In the genomic region with DNA sequence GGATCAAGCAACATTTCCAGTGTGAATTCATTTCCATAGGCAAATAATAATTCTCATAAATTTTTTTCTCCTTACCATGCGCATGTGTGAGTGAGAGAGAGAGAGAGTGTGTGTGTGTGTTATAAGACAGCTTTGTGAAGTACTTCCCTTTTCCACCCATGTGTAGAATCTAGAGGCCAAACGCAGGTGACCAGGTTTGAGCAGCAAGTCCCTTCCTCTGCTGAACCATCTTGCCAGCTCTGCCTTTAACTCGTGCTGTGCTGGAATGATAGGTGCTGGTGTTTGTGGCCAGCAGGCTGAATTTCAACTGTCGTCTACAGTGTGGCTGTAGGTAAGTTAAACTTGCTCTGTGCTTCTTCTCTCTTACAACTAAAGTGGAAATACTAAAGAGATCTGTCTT, we compare ENCODE assay signal across 25 mouse cellular contexts.
DNase-seq lines count a peak whose midpoint lies in the region; ATAC-seq and TF ChIP-seq lines count a peak whose summit lies in the region.
"Had no signal": no experiment of that assay in that cellular context is flagged by ENCODE, and none has a peak within 500 bp of the region (broad histone marks: within the 10 kb centered on the region; RNA-seq: fewer than 3 reads in every experiment).

No protein-coding gene starts in this region.

- peak; percentile 77; the same call in 1 of the 2 replicates for ATAC-seq in neutrophil, adult 5-6 weeks (ENCODE audit: extremely low read depth, insufficient number of reproducible peaks, low FRiP score, poor library complexity, severe bottlenecking)
- ATAC-seq in hindbrain, postnatal 0 days: no peak
- ATAC-seq: forebrain, embryonic 13.5 days; forebrain, embryonic 16.5 days; hindbrain, embryonic 16.5 days; inflammation-experienced regulatory T-cells, adult 6 months; Patski had no signal

- no peaks in the 10 kb centered on the region for H3K36me3 ChIP-seq in heart, embryonic 10.5 days
- H3K36me3 ChIP-seq in CH12.LX (replicated peaks in 1 of 2; ENCODE audit: control insufficient read depth in 1 of 2, insufficient read depth in 1 of 2, low read length in 1 of 2): no peaks in the 10 kb centered on the region
- no peaks in the 10 kb centered on the region for H3K36me3 ChIP-seq in hindbrain, postnatal 0 days (ENCODE audit: insufficient read depth, low read length)
- H3K36me3 ChIP-seq: forebrain, embryonic 10.5 days; G1E; heart, embryonic 13.5 days; hindbrain, embryonic 10.5 days; hindbrain, embryonic 13.5 days had no signal

- no peak overlapping the region for H3K4me3 ChIP-seq in heart, embryonic 10.5 days
- H3K4me3 ChIP-seq in CH12.LX (replicated peaks in 1 of 3; ENCODE audit: low read depth in 2 of 3, low read length in 2 of 3, poor library complexity in 1 of 3): no peak overlapping the region
- no peak overlapping the region for H3K4me3 ChIP-seq in hindbrain, postnatal 0 days (ENCODE audit: low read length)
- H3K4me3 ChIP-seq: forebrain, embryonic 10.5 days; forebrain, embryonic 13.5 days; heart, embryonic 13.5 days; hindbrain, embryonic 10.5 days; hindbrain, embryonic 13.5 days had no signal

- dilution Hi-C loops in CH12.LX (cut with MboI; ENCODE audit: extremely low pct_ligation_motif_present, extremely low pct_unique_long_range_greater_than_20kb, low sequenced_read_pairs): no loop called here

- H3K4me2 ChIP-seq in CH12.LX (ENCODE audit: insufficient read depth, low read depth, poor library complexity, severe bottlenecking): no peak overlapping the region
- H3K4me2 ChIP-seq in hindbrain, postnatal 0 days (ENCODE audit: low read depth, low read length): no peak overlapping the region
- H3K4me2 ChIP-seq: forebrain, embryonic 13.5 days; heart, embryonic 13.5 days; hindbrain, embryonic 13.5 days had no signal

- TF ChIP-seq EP300 in CH12.LX (IDR thresholded peaks at IDR 0.05; ENCODE audit: low read length): no peak

- H3K9me3 ChIP-seq in heart, embryonic 10.5 days: no peaks in the 10 kb centered on the region
- H3K9me3 ChIP-seq in CH12.LX (replicated peaks; ENCODE audit: low read length): no peaks in the 10 kb centered on the region
- no peaks in the 10 kb centered on the region for H3K9me3 ChIP-seq in hindbrain, postnatal 0 days (ENCODE audit: low read length)
- H3K9me3 ChIP-seq: forebrain, embryonic 10.5 days; forebrain, embryonic 13.5 days; heart, embryonic 13.5 days; hindbrain, embryonic 10.5 days; hindbrain, embryonic 13.5 days had no signal

- no peak for TF ChIP-seq POLR2A in CH12.LX (IDR thresholded peaks at IDR 0.05; ENCODE audit: low read depth, low read length)

- in situ Hi-C loops in CH12.LX (cut with MboI; ENCODE audit: low pct_ligation_motif_present, low pct_unique_long_range_greater_than_20kb, low sequenced_read_pairs): no loop called here

- no peaks in the 10 kb centered on the region for H3K27me3 ChIP-seq in heart, embryonic 10.5 days (ENCODE audit: insufficient read depth, poor library complexity, severe bottlenecking)
- H3K27me3 ChIP-seq in CH12.LX (replicated peaks): no peaks in the 10 kb centered on the region
- H3K27me3 ChIP-seq in hindbrain, postnatal 0 days (ENCODE audit: insufficient read depth, low read length): 0 out of 2 replicates have a peak, but pooled peaks cover 5% of the 10 kb centered on the region
- H3K27me3 ChIP-seq: forebrain, embryonic 13.5 days; heart, embryonic 13.5 days had no signal

- TF ChIP-seq RAD21 in CH12.LX (IDR thresholded peaks at IDR 0.05; ENCODE audit: low read depth, low read length): no peak

- no peak for TF ChIP-seq CTCF in CH12.LX (conservative IDR thresholded peaks at IDR 0.05 in 1 of 2, IDR thresholded peaks at IDR 0.05 in 1 of 2; ENCODE audit: low read depth in 2 of 2, low read length in 2 of 2)
- no peak for TF ChIP-seq CTCF in hindbrain, postnatal 0 days (IDR thresholded peaks at IDR 0.05; ENCODE audit: low read depth)

- H3K9ac ChIP-seq in CH12.LX (ENCODE audit: insufficient read depth, low read depth): no peak overlapping the region
- H3K9ac ChIP-seq in hindbrain, postnatal 0 days (replicated peaks; ENCODE audit: low read length): no peak overlapping the region
- H3K9ac ChIP-seq: forebrain, embryonic 13.5 days; heart, embryonic 13.5 days; hindbrain, embryonic 13.5 days had no signal

- no peaks in the 10 kb centered on the region for H3K79me2 ChIP-seq in CH12.LX (replicated peaks; ENCODE audit: control insufficient read depth, extremely low read depth, insufficient read depth, poor library complexity, severe bottlenecking)

- H3K27ac ChIP-seq in heart, embryonic 10.5 days: no peak overlapping the region
- no peak overlapping the region for H3K27ac ChIP-seq in CH12.LX (ENCODE audit: insufficient read depth, low read depth)
- H3K27ac ChIP-seq in hindbrain, postnatal 0 days: no peak overlapping the region
- H3K27ac ChIP-seq: forebrain, embryonic 10.5 days; heart, embryonic 13.5 days; hindbrain, embryonic 10.5 days; hindbrain, embryonic 13.5 days had no signal

- intact Hi-C loops in heart, postnatal 25 days (cut with DNase I): no loop called here

- DNase-seq in heart, embryonic 10.5 days (ENCODE audit: low spot score): peak; percentile 51
- no peak for DNase-seq in heart, postnatal 25 days (ENCODE audit: low spot score)
- DNase-seq in A20 (ENCODE audit: low read depth, low spot score) (peak; percentile 78), CH12.LX (ENCODE audit: extremely low read depth) (peak; percentile 44)
- no peak for DNase-seq in hindbrain, postnatal 0 days (ENCODE audit: low spot score)
- no peak for DNase-seq in thymus, postnatal 14 days
- DNase-seq: adrenal gland, postnatal 14 days; cerebellum, adult 11 months; cerebellum, adult 8-10 months; cerebellum, postnatal 10 days; cerebellum, postnatal 36 days; gastrocnemius, postnatal 10 days; gastrocnemius, postnatal 36 days; heart, postnatal 14 days had no signal

- 71% methylated on average over 4 of the region's 4 CpGs for WGBS in heart, embryonic 10.5 days
- WGBS in hindbrain, postnatal 0 days: 74% methylated on average over 4 of the region's 4 CpGs

- H3K4me1 ChIP-seq in heart, embryonic 10.5 days: peaks cover 9% of the 10 kb centered on the region
- peaks cover 0 to 17% of the 10 kb centered on the region in 2 experiments; a peak in 2 of 4 replicates for H3K4me1 ChIP-seq in CH12.LX (ENCODE audit: control insufficient read depth in 1 of 2, insufficient read depth in 2 of 2)
- no peaks in the 10 kb centered on the region for H3K4me1 ChIP-seq in hindbrain, postnatal 0 days (ENCODE audit: insufficient read depth, low read length)

TF ChIP-seq in CH12.LX, 34 proteins besides CTCF, POLR2A, EP300 and RAD21:
- TF ChIP-seq ETS1 (conservative IDR thresholded peaks at IDR 0.05; ENCODE audit: low read depth, low read length) (no peak), MYC (IDR thresholded peaks at IDR 0.05; ENCODE audit: low read depth, low read length) (no peak), TBP (conservative IDR thresholded peaks at IDR 0.05; ENCODE audit: low read depth, low read length) (no peak), POLR2AphosphoS2 (IDR thresholded peaks at IDR 0.05; ENCODE audit: low read depth, low read length) (no peak), TCF12 (IDR thresholded peaks at IDR 0.05; ENCODE audit: low read depth, low read length) (0 out of 2 replicates have a peak, but pooled peaks have one; percentile 6), IRF4 (IDR thresholded peaks at IDR 0.05; ENCODE audit: low read depth, low read length) (no peak), RCOR1 (conservative IDR thresholded peaks at IDR 0.05; ENCODE audit: low read depth, low read length) (no peak), MEF2A (IDR thresholded peaks at IDR 0.05; ENCODE audit: borderline replicate concordance, low read depth, low read length) (no peak), USF2 (conservative IDR thresholded peaks at IDR 0.05; ENCODE audit: low read depth, low read length) (no peak), BHLHE40 (IDR thresholded peaks at IDR 0.05; ENCODE audit: low read depth, low read length) (peak; percentile 19; the same call in 1 of the 2 replicates), MAX (IDR thresholded peaks at IDR 0.05; ENCODE audit: low read length) (0 out of 2 replicates have a peak, but pooled peaks have one; percentile 16), ZNF384 (IDR thresholded peaks at IDR 0.05; ENCODE audit: low read depth, low read length) (0 out of 2 replicates have a peak, but pooled peaks have one; percentile 6)

Comparison
In these comparisons a context has a peak if more than half of its experiments do, and no peak if none do; other contexts are left out.
1. DNase-seq: peak in heart, embryonic 10.5 days (single experiment), A20 (single experiment) and CH12.LX (single experiment); none in heart, postnatal 25 days (single experiment), hindbrain, postnatal 0 days (single experiment) and thymus, postnatal 14 days (single experiment).